Mouse (Mus musculus) lung, adult 2 months (tissue): Measurements from ENCODE around the gene Capza1. TPM values are rescaled to one million over a fixed set of nuclear protein-coding genes. Genes with fewer than 3 reads are reported as not detected.

ENCODE experiments used
- DNase-seq: peaks from one replicate; pipeline ENCODE4 v3.0.0; 2022
- H3K4me1 ChIP-seq: fragments of 200-500 bp; 2 replicates; pipeline ENCODE4 v1.6.1; 2011; ENCODE audit warnings: low read length; ENCODE audit not compliant: control insufficient read depth, insufficient read depth
- H3K4me3 ChIP-seq: fragments of 200-500 bp; replicated peaks from 2 replicates; pipeline ENCODE3; 2011; ENCODE audit warnings: low read depth, mild to moderate bottlenecking, control low read depth, low read length; ENCODE audit errors: extremely low read depth
- CTCF ChIP-seq: fragments of 200-500 bp; IDR thresholded peaks from 2 replicates; pipeline ENCODE4 v1.5.1; 2011; ENCODE audit warnings: mild to moderate bottlenecking, low read length, control low read depth; ENCODE audit not compliant: insufficient read depth
- POLR2A ChIP-seq: fragments of 200-500 bp; IDR thresholded peaks from 2 replicates; pipeline ENCODE4 v1.6.1; 2011; ENCODE audit warnings: low read depth, mild to moderate bottlenecking, control low read depth, low read length, borderline replicate concordance; ENCODE audit errors: extremely low read depth
- WGBS: fragments of 180-500 bp; shearing (Covaris S2); methylation state at CpG from one replicate; pipeline ENCODE4 v1.1.7; 2018; 5-methylcytosine and 5-hydroxymethylcytosine counted together
- polyA plus RNA-seq: library from polyadenylated mRNA; depleted of rRNA; stranded (reverse); fragments of >200 nt; gene quantifications from 2 replicates; pipeline ENCODE4 v1.2.3, GENCODE M21; 2012

The Capza1 gene
- polyA plus RNA-seq, 1 experiment: 31.0 TPM

GRCm38 (mm10) chr3:104801481-104801880 lies 62.8 kb downstream of the Capza1 start:
- no peak for TF ChIP-seq CTCF
- no peak for TF ChIP-seq POLR2A
- DNase-seq: no peak
- Histone ChIP-seq H3K4me3 (no peak overlapping the region), H3K4me1 (no peaks in the 10 kb centered on the region)
- 95% methylated on average over 6 of the region's 6 CpGs for WGBS

DNA sequence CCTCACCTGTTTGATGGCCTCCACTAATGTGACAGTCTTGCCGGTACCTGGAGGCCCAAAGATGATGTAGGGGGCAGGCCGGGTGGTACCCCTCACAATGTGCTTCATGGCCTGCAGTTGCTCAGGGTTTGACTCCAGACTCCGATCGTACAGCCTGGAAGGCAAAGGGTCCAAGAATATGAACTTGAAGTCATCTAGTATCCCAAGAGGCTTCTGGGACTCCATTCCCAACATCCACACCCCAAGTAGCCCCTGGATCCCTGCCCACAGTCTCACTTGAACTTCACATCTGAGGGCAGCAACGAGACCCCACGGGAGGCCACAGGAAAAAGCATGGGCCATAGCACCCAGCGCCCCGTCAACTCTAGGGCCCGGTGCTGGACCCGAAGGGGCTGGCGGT lies 63.6 kb downstream of the Capza1 start:
- TF ChIP-seq POLR2A (no peak), CTCF (no peak)
- no peaks in the 10 kb centered on the region for H3K4me1 ChIP-seq
- 94% methylated on average over 11 of the region's 11 CpGs for WGBS
- no peak overlapping the region for H3K4me3 ChIP-seq
- DNase-seq: no peak

GRCm38 (mm10) chr3:104796430-104797082 lies 67.7 kb downstream of the Capza1 start:
- no peak for DNase-seq
- Histone ChIP-seq H3K4me1 (peaks cover 12% of the 10 kb centered on the region; the same call in 1 of the 2 replicates), H3K4me3 (no peak overlapping the region)
- TF ChIP-seq POLR2A (no peak), CTCF (no peak)
- 67% methylated on average over 15 of the region's 15 CpGs for WGBS

DNA sequence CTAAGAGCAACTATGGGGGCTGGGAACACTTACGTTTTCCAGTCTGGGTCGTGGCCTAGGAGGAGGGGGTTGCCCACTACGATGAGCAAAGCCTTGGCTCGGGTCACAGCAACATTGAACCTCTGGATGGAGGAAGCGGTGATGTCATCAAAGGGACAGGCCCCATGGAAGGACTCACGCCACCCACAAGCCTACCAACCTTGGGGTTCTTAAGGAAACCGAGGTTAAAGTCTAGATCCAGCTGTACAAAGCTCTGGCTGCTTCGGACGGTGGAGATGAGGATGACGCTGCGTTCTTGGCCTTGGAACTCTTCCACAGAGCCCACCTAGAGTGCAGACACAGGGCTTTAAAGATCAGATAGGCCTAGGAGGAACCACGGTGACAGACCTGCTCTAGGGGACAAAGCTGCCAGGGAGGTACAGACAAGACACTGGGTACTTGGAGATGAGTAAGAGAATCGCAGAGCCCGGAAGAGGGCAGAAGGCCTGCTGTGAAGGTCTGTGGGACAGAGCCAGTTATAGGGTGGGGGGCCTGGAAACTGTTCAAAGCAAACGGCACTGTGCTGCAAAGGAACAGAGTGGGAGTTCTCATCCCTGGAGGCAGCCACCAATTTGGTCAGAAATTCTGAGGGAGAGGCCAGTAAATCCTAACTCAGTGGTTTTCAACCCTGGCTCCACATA lies 68.5 kb downstream of the Capza1 start:
- H3K4me1 ChIP-seq: peaks cover 13% of the 10 kb centered on the region

DNA sequence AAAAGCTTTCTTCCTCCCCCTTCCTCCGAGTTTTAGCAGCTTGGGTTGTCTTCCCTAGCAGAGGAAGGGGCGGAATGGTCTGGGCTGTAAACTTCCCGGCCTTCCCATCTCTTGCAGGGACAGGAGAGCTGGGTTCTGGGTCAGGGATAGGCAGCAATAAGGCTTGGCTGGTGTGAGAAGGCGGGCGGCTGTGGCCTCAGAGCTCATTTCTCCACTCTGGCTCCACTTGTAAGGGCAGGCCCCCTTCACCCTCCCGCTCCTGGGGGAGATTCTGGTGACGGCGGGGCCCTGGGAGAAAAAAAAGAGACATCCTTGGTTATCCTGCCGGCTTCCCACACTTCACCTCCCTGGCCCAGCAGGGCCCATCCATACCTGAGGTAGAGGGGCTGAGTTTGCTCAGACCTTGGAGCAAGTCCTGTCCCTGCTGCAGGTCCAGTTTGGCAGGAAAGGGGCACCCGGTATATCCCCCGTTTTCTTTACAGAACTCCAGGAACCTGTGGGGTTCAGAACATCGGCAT lies 69.3 kb downstream of the Capza1 start:
- TF ChIP-seq CTCF (no peak), POLR2A (no peak)
- Histone ChIP-seq H3K4me3 (no peak overlapping the region), H3K4me1 (peaks cover 18% of the 10 kb centered on the region)
- WGBS: 41% methylated on average over 12 of the region's 12 CpGs
- no peak for DNase-seq

More for the DNA sequence above, 68.5 kb downstream of the Capza1 start:
- WGBS: 63% methylated on average over 15 of the region's 15 CpGs
- DNase-seq: no peak
- TF ChIP-seq CTCF: no peak
- no peak for TF ChIP-seq POLR2A
- no peak overlapping the region for H3K4me3 ChIP-seq

DNA sequence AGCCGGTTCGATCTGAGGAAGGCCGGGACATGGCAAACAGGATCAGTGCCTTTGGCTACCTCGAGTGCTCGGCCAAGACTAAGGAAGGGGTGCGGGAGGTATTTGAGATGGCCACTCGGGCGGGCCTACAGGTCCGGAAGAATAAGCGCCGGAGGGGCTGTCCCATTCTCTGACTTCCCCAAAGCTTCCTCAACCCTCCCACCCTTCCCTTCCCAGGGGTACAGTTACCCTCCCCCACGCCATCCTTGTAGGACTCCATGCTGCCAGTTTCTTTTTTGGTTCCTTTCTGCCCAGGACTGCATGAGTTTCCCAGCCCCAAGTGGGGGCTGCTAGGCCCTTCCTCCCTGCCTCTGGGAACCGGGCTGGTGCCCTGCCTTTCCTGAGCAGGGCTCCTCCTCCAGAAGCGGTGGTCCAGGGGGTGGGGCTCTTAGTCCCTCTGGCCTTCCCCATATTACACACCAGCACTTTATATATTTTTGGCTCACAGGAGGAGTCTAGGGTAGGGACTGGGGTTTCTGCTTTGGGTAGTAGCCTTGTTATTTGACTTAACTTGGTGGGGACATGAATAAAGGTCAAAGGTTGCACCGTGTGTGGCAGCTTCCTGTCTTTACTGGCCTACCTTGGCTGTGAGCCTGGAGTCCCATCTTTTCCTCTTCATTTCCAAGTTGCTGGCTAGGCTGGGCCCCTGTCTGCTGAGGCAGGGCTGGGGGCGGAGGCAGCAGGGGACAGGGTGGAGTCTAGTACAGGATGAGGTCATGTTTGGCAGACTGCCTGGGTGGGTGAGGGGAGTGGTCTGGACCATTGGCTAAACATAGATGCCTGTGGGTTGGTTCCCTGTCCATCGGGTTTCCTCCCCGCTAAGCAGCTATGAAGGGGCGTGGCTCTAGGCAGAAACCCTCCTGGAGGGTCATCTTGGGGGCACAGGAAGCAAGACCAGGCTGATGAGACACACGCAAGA lies 70.2 kb downstream of the Capza1 start:
- Histone ChIP-seq H3K4me1 (peaks cover 18% of the 10 kb centered on the region), H3K4me3 (no peak overlapping the region)
- DNase-seq: peak; percentile 84
- TF ChIP-seq CTCF: no peak
- 0 out of 2 replicates have a peak, but pooled peaks have one; percentile 4 for TF ChIP-seq POLR2A
- WGBS: 34% methylated on average over 20 of the region's 20 CpGs

DNA sequence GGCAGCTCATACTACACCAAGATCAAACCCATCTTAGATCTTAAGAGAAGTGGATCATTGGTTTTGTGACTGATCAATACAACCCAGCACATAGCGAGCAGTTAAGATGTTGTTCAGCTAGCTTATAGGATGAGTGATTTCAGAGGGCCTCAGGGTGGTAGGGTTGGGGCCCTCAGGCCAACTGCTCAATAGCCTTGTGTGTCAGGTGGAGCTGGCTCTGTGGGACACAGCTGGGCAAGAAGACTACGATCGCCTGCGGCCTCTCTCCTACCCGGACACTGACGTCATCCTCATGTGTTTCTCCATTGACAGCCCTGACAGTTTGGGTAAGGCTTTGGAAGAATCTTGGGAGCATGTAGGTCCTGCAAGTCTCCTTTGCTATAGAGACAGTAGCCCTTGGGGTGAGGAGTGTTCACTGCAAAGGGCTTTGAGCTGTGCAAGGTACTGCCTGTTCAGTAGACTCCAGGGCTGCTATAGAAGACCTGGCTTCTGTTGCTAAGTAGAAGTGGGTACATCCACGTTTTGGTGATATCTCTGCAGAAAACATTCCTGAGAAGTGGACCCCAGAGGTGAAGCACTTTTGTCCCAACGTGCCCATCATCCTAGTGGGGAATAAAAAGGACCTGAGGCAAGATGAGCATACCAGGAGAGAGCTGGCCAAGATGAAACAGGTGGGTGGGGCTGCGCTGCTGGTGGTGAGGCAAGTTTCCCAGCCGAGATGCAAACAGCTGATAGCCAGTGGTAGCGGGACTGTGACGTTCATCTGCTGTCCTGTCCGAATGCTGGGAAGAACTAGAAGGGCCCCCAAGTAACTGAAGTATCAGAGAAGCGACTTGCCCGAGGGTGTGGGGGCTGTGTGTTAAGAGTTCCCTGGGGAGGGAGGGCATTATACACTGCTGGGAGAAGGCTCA lies 71.7 kb downstream of the Capza1 start:
- Histone ChIP-seq H3K4me1 (peaks cover 18% of the 10 kb centered on the region), H3K4me3 (no peak overlapping the region)
- DNase-seq: no peak
- 51% methylated on average over 15 of the region's 15 CpGs for WGBS
- no peak for TF ChIP-seq POLR2A
- TF ChIP-seq CTCF: no peak

DNA sequence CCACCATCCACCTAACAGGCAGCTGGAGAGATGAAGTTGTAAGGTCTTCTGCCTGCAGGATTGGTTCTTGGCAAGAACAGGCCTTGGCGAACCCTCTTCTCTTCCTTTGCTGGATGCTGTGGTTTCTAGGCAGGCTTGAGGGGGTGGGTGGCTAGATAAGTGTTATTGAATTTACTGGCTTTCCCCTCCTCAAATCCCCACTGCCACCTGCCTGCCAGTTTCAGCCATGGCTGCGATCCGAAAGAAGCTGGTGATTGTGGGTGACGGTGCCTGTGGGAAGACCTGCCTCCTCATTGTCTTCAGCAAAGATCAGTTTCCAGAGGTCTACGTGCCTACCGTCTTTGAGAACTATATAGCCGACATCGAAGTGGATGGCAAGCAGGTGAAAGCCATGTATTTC lies 72.6 kb downstream of the Capza1 start:
- TF ChIP-seq CTCF: no peak
- no peak for TF ChIP-seq POLR2A
- Histone ChIP-seq H3K4me3 (no peak overlapping the region), H3K4me1 (peaks cover 18% of the 10 kb centered on the region)
- DNase-seq: no peak
- 82% methylated on average over 8 of the region's 8 CpGs for WGBS

GRCm38 (mm10) chr3:104791017-104791416 lies 73.3 kb downstream of the Capza1 start:
- 27% methylated on average over 4 of the region's 4 CpGs for WGBS
- Histone ChIP-seq H3K4me1 (peaks cover 18% of the 10 kb centered on the region), H3K4me3 (no peak overlapping the region)
- DNase-seq: no peak
- no peak for TF ChIP-seq CTCF
- no peak for TF ChIP-seq POLR2A
